Mouse (Mus musculus): ENCODE data around the gene Aebp2.
"Not testable (repeated sequence)": the region's sequence is repeated elsewhere in the genome, so short reads cannot be mapped to it uniquely, and the experiment has no call there.

Gene Aebp2

GRCm38 (mm10) chr6:140622391-140623225 is at the start of gene Aebp2:
Gene Aebp2, plus strand, starts transcription at chr6:140622663.
- DNase-seq (ENCODE audit: low read depth, low spot score): no peak

- no peak for DNase-seq (ENCODE audit: low read depth, low spot score)
These were observed 47.5 kb upstream of the Aebp2 start for GRCm38 (mm10) chr6:140574943-140575342.

GRCm38 (mm10) chr6:140576133-140576532 is 46.3 kb upstream of the Aebp2 start:
- no peak for DNase-seq (ENCODE audit: low read depth, low spot score)

- DNase-seq (ENCODE audit: low read depth, low spot score): no peak
These were observed 45.3 kb upstream of the Aebp2 start for GRCm38 (mm10) chr6:140576961-140577821.

- DNase-seq (ENCODE audit: low read depth, low spot score): no peak
These were observed 44.7 kb upstream of the Aebp2 start for GRCm38 (mm10) chr6:140577822-140578170.

GRCm38 (mm10) chr6:140578985-140579384 is 43.5 kb upstream of the Aebp2 start:
- DNase-seq (ENCODE audit: low read depth, low spot score): not testable (repeated sequence)

GRCm38 (mm10) chr6:140580170-140580569 is 42.3 kb upstream of the Aebp2 start:
- no peak for DNase-seq (ENCODE audit: low read depth, low spot score)

GRCm38 (mm10) chr6:140586714-140587259 is 35.7 kb upstream of the Aebp2 start:
- no peak for DNase-seq (ENCODE audit: low read depth, low spot score)

- no peak for DNase-seq (ENCODE audit: low read depth, low spot score)
These were observed 31.1 kb upstream of the Aebp2 start for GRCm38 (mm10) chr6:140591331-140591730.

- DNase-seq (ENCODE audit: low read depth, low spot score): no peak
These were observed 29.8 kb upstream of the Aebp2 start for GRCm38 (mm10) chr6:140592713-140593112.

- no peak for DNase-seq (ENCODE audit: low read depth, low spot score)
These were observed 28.9 kb upstream of the Aebp2 start for GRCm38 (mm10) chr6:140593420-140594170.

GRCm38 (mm10) chr6:140595551-140595950 is 26.9 kb upstream of the Aebp2 start:
- not testable (repeated sequence) for DNase-seq (ENCODE audit: low read depth, low spot score)

- DNase-seq (ENCODE audit: low read depth, low spot score): no peak
These were observed 24.8 kb upstream of the Aebp2 start for GRCm38 (mm10) chr6:140597381-140598329.

- peak; percentile 68 for DNase-seq (ENCODE audit: low read depth, low spot score)
These were observed 23.9 kb upstream of the Aebp2 start for GRCm38 (mm10) chr6:140598516-140598915.

- DNase-seq (ENCODE audit: low read depth, low spot score): no peak
These were observed 23.1 kb upstream of the Aebp2 start for GRCm38 (mm10) chr6:140599337-140599736.

GRCm38 (mm10) chr6:140600671-140601070 is 21.8 kb upstream of the Aebp2 start:
- not testable (repeated sequence) for DNase-seq (ENCODE audit: low read depth, low spot score)

- no peak for DNase-seq (ENCODE audit: low read depth, low spot score)
These were observed 21.3 kb upstream of the Aebp2 start for GRCm38 (mm10) chr6:140601175-140601574.

- no peak for DNase-seq (ENCODE audit: low read depth, low spot score)
These were observed 19.1 kb upstream of the Aebp2 start for GRCm38 (mm10) chr6:140603228-140603944.

- not testable (repeated sequence) for DNase-seq (ENCODE audit: low read depth, low spot score)
These were observed 17.3 kb upstream of the Aebp2 start for GRCm38 (mm10) chr6:140605173-140605572.

GRCm38 (mm10) chr6:140605732-140606131 is 16.7 kb upstream of the Aebp2 start:
- no peak for DNase-seq (ENCODE audit: low read depth, low spot score)
